Mouse (Mus musculus) heart, embryonic 12.5 days (tissue): ENCODE measurements at regions not wholly inside any gene's neighbourhood (a gene's known extent, or its start where the extent isn't known, plus 50 kb on each side); places are given as distances from the start of the nearest gene placed in this dataset.

Experiments used
- ATAC-seq: fragments of 200-750 bp; cut with Nextera tagmentation; 2 replicates; pipeline ENCODE4 v1.8.0; 2017; ENCODE audit warnings: moderate TSS enrichment, moderate library complexity; ENCODE audit not compliant: insufficient number of reproducible peaks, low FRiP score
- H3K27ac ChIP-seq: fragments of 300-500 bp; sonication (generic); 2 replicates; pipeline ENCODE4 v1.5.1; 2016; ENCODE audit warnings: mild to moderate bottlenecking, moderate library complexity; ENCODE audit not compliant: poor library complexity, severe bottlenecking
- H3K27me3 ChIP-seq: fragments of 300-500 bp; sonication (generic); replicated peaks from 2 replicates; pipeline ENCODE4 v1.6.1; 2016; ENCODE audit warnings: mild to moderate bottlenecking, moderate library complexity
- H3K36me3 ChIP-seq: fragments of 300-500 bp; sonication (generic); 2 replicates; pipeline ENCODE4 v1.6.1; 2016; ENCODE audit warnings: mild to moderate bottlenecking, moderate library complexity
- H3K4me1 ChIP-seq: fragments of 300-500 bp; sonication (generic); replicated peaks from 2 replicates; pipeline ENCODE4 v1.6.1; 2016; ENCODE audit warnings: mild to moderate bottlenecking
- H3K4me2 ChIP-seq: fragments of 300-500 bp; sonication (generic); 2 replicates; pipeline ENCODE4 v1.6.1; 2016; ENCODE audit warnings: mild to moderate bottlenecking, moderate library complexity
- H3K4me3 ChIP-seq: fragments of 300-500 bp; sonication (generic); 2 replicates; pipeline ENCODE4 v1.5.1; 2016; ENCODE audit warnings: mild to moderate bottlenecking
- H3K9ac ChIP-seq: fragments of 300-500 bp; sonication (generic); 2 replicates; pipeline ENCODE4 v1.6.1; 2016; ENCODE audit warnings: mild to moderate bottlenecking, moderate library complexity
- H3K9me3 ChIP-seq: fragments of 300-500 bp; sonication (generic); replicated peaks from 2 replicates; pipeline ENCODE4 v1.6.1; 2016; ENCODE audit warnings: mild to moderate bottlenecking, moderate library complexity
- WGBS: fragments of 180-500 bp; shearing (Covaris S2); methylation state at CpG from one replicate; pipeline ENCODE4 v1.1.7; 2016; 5-methylcytosine and 5-hydroxymethylcytosine counted together

DNA sequence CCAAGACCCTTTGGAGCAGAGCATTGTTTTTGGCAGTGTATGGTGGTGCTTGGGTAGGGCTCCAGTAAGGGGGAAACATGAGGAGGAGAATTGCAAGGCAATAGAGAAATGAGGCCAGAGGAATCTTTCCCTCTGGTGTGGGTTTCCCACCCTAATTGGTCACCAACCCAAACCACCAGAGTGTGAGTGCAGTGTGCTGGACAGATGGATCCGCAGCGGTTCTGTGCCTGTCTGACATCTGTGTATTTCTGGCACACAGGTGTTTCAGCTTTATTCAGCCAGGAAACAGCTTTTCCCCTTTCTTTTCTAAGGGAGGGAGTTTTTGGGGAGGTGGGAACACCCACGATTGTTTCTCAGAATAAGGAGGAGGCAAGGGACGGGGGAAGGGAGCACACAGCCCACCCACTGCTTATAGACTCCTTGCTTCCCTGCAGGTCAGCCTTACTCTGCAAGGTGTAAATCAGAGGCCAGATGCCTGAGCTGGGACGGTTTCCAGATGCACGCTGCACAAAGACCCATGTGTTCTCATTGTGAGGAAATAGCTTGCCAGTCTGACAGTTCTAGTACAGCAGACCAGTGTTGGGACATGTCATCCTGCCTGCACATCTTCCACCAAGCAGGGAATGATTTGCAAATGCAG is 175.2 kb upstream of the Gypa start:
- Histone ChIP-seq H3K4me1 (peaks cover 19% of the 10 kb centered on the region), H3K27ac (no peak overlapping the region), H3K4me2 (no peak overlapping the region)

DNA sequence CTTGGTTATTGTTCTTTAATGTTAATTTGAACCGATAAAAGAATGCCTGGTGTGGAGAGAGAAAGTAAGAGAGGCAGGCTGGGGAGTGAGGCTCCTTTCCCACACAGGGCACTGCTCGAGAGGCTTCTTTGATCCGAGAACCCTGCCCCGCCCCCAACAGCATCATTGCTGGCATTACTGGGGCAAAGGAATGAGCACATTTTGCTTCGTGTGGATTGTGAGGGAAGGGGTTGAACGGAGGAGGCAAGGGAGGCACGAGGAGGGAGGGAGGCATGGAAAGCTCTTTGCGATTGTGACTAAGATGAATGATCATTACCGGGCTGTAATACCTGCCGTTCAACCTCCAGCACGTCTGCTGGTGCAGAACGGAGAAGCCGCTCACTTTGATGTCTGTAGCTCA is 178.2 kb upstream of the Gypa start:
- Histone ChIP-seq H3K27me3 (no peaks in the 10 kb centered on the region), H3K4me1 (peaks cover 23% of the 10 kb centered on the region), H3K4me3 (peak overlapping the region; percentile 22), H3K36me3 (no peaks in the 10 kb centered on the region), H3K9me3 (no peaks in the 10 kb centered on the region), H3K27ac (no peak overlapping the region), H3K4me2 (peak overlapping the region; percentile 64), H3K9ac (no peak overlapping the region)
- WGBS = 8% methylated on average over 13 of the region's 13 CpGs
- 0 out of 2 replicates have a peak, but pooled peaks have one; percentile 29 for ATAC-seq

More for the DNA sequence above, 175.2 kb upstream of the Gypa start:
- no peak for ATAC-seq
- WGBS = 45% methylated on average over 6 of the region's 6 CpGs
- no peaks in the 10 kb centered on the region for H3K9me3 ChIP-seq
- H3K9ac ChIP-seq = no peak overlapping the region
- H3K36me3 ChIP-seq = no peaks in the 10 kb centered on the region
- no peaks in the 10 kb centered on the region for H3K27me3 ChIP-seq
- no peak overlapping the region for H3K4me3 ChIP-seq

DNA sequence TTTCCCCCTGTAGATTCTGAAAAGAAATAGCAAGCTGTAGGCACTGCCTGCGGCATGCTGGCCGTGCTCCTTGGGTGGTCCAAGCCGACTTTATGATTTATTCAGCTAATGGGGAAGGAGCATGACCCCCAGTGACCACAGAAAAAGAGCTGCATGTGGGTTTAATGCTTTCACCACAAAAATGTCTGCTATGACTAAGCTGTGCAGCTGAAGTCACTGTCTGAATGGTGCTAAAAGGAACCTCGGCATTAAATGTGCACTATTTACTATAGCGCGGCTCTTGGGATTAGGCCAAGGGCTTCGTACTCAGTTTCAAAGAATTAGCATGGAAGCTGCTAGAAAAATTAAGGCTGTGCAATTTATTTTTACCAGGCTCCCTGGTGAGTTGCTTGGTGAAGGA is 178.8 kb upstream of the Gypa start:
- Histone ChIP-seq H3K27me3 (no peaks in the 10 kb centered on the region), H3K27ac (no peak overlapping the region), H3K9me3 (no peaks in the 10 kb centered on the region), H3K9ac (no peak overlapping the region), H3K4me1 (peaks cover 23% of the 10 kb centered on the region), H3K4me3 (peak overlapping the region; percentile 22; the same call in 1 of the 2 replicates), H3K36me3 (no peaks in the 10 kb centered on the region), H3K4me2 (peak overlapping the region; percentile 64)
- WGBS = 31% methylated on average over 7 of the region's 7 CpGs
- ATAC-seq = no peak

DNA sequence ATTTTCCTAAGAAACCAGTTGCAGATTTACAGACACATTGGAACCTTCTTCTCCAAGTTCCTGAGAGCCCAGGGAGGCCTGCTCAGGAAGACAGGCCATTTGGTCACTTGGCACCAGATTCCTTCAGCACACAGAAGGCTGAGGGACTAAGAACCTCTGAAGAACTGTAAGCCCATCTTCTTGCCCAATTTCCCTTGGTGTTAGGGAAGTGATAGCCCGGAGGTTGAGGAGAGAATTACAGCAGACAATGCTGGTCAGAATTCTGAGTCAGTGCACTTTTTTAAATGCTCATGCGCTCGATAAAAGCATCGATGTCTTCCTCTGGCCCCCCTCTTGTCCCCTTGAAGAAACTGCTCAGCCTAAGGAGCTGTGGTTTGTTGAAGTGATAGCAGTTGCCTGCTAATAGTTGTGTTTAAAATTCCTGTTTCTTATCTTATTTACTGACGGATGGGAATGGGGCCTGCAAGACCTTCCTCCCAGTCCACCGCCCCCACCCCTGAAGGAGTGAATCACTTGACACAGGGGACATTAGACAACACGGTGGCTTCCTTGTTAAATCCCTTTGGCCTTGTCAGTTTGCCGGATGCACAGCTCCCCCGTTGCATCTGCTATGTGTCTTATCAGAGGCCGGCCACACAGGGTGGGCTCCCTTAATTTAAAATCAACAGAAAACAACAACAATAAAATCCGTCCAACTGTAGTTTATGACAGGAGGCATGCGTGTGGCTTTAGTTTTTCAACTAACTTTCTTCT is 179.5 kb upstream of the Gypa start:
- peaks cover 23% of the 10 kb centered on the region for H3K4me1 ChIP-seq
- no peaks in the 10 kb centered on the region for H3K9me3 ChIP-seq
- peak overlapping the region; percentile 24; the same call in 1 of the 2 replicates for H3K4me2 ChIP-seq
- H3K9ac ChIP-seq = no peak overlapping the region
- H3K27me3 ChIP-seq = no peaks in the 10 kb centered on the region
- no peak overlapping the region for H3K27ac ChIP-seq
- WGBS = 15% methylated on average over 12 of the region's 12 CpGs
- peak; percentile 42; the same call in 1 of the 2 replicates for ATAC-seq
- no peaks in the 10 kb centered on the region for H3K36me3 ChIP-seq
- no peak overlapping the region for H3K4me3 ChIP-seq

DNA sequence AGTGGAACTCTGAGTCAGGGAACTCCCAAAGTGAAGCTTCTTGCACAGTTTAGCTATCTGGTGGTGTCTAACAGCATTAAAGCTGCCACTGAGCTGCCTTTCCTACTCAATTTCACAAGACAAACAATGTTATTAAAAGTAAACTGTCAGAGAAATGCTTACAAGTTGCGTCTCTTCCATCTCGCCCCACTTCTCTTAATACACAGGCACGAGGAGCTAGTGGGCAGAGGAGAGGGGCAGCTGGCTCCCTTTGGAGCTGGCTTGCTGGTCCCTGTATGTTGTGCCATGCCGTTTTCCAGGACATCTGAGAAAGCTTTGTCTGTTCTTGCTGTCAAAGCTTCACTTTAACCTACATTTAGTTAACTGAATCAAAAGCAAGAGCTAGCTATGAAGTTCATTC is 185.8 kb upstream of the Gypa start:
- Histone ChIP-seq H3K9me3 (no peaks in the 10 kb centered on the region), H3K4me1 (no peaks in the 10 kb centered on the region), H3K4me3 (no peak overlapping the region), H3K36me3 (no peaks in the 10 kb centered on the region), H3K9ac (no peak overlapping the region), H3K27me3 (no peaks in the 10 kb centered on the region), H3K4me2 (no peak overlapping the region), H3K27ac (no peak overlapping the region)
- 68% methylated on average over 4 of the region's 4 CpGs for WGBS
- ATAC-seq = no peak

DNA sequence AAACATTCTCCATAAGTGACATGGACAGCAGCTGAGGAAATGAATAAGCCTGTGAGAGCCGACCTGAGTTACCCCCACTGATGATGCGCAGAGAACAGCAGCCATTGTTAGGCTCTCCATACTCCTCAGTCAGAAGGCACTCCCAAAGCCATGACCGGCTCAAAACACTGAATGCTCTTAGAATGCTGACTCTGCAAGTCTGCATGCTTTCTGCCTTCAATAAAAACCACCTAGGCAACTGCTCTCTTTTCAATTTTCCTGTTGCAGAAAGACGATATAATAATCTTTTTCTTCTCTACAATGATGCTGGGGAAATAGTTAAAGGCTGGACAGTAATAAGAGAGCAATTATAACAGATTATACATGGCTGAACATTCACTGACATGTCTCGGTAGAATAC is 195.0 kb upstream of the Gypa start:
- Histone ChIP-seq H3K27ac (no peak overlapping the region), H3K4me3 (no peak overlapping the region), H3K9me3 (no peaks in the 10 kb centered on the region), H3K4me2 (no peak overlapping the region), H3K27me3 (no peaks in the 10 kb centered on the region), H3K9ac (no peak overlapping the region), H3K36me3 (no peaks in the 10 kb centered on the region), H3K4me1 (no peaks in the 10 kb centered on the region)
- WGBS = 69% methylated on average over 5 of the region's 5 CpGs
- no peak for ATAC-seq

DNA sequence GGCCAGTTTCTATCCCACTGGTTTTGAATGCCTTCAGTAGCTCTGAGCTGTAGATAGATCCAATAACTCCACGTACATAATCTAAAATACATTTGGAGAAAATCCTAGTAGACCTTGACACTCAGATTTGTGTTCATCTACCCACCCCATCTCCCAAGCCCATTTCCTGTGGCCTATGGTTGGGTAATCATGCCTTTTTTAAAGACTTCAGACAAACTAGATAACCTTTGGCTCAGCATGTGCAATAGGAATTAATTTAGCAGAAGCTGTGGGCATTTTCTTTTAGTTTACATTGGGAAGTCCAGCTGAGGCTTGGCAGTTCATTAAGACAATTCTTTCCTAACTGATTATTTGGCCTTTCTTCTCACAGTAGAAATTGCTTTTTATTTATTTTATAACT is 203.3 kb upstream of the Gypa start:
- Histone ChIP-seq H3K9me3 (no peaks in the 10 kb centered on the region), H3K27ac (no peak overlapping the region), H3K27me3 (no peaks in the 10 kb centered on the region), H3K36me3 (no peaks in the 10 kb centered on the region), H3K4me2 (no peak overlapping the region), H3K4me3 (no peak overlapping the region), H3K4me1 (no peaks in the 10 kb centered on the region), H3K9ac (no peak overlapping the region)
- WGBS = 83% methylated on average over 1 of the region's 1 CpGs
- ATAC-seq = no peak

DNA sequence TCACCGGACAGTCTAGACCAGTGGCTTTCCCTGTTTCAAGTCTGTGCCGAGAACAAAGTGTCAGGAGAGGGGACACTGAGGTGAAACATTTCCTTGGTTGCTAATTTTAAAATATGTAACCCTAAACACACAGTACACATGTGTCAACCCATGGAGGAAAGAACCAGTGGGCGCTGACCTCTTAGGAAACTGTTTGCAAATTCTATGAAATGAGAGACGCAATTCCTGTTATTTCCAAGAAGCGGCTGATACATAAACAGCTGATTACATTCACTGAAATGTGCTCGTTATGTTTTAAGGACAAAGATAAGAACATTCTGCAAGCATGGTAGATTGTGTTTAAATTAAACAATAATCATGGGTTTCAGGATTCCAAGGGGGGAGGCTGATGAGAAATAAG is 204.3 kb upstream of the Gypa start:
- ATAC-seq = no peak
- 71% methylated on average over 6 of the region's 6 CpGs for WGBS
- H3K27ac ChIP-seq = no peak overlapping the region

DNA sequence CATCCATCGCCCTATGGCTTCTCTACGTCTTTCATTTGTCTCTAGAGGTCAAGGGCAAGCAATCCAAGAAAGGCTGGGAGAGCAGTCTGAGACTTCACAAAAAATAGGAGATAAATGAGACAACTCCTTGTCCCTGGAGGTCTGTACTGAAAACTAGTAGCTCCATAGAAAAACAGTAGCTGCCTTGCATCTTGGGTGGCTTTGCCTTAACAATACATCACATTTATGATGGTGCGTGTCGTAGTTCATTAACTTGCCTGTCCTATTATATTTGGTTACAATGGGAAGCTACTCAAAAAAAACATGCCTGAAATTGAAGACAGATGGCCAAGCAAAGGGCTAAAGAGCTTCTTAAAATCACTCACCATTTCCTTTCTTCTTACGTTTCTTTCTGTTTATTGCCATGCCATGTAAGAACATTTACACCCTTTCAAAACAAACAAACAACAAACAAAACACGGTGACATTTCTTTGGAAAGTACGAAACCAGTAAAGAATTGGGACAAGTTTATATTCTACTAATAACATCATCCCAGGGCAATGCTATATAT is 211.2 kb upstream of the Hhip start:
- Histone ChIP-seq H3K4me2 (no peak overlapping the region), H3K27ac (no peak overlapping the region), H3K4me3 (no peak overlapping the region), H3K9ac (no peak overlapping the region), H3K9me3 (no peaks in the 10 kb centered on the region), H3K27me3 (no peaks in the 10 kb centered on the region), H3K4me1 (no peaks in the 10 kb centered on the region; the same call in 1 of the 2 replicates), H3K36me3 (no peaks in the 10 kb centered on the region)
- ATAC-seq = no peak
- 85% methylated on average over 7 of the region's 7 CpGs for WGBS

More for the DNA sequence above, 204.3 kb upstream of the Gypa start:
- Histone ChIP-seq H3K27me3 (no peaks in the 10 kb centered on the region), H3K4me3 (no peak overlapping the region), H3K4me1 (no peaks in the 10 kb centered on the region), H3K36me3 (no peaks in the 10 kb centered on the region), H3K9me3 (no peaks in the 10 kb centered on the region), H3K9ac (no peak overlapping the region), H3K4me2 (no peak overlapping the region)

DNA sequence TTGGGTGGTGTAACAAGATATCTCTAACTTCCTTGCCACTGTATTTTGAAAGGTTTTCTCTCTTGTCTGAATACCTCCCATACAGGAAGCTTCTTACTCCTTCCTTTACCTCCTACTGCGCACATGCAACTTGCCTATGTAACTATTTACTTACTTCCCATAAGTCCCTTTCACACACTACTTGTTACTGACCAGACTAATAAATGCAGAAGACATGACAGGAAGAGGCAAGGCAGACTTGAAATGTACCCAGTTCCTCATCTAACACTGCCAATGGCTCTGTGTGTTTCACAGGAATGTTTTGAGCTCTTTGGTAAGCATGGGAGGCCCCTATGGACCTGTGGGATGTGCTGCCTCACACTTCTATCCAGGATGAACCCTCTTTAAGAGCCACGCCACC is 207.1 kb upstream of the Hhip start:
- Histone ChIP-seq H3K4me1 (no peaks in the 10 kb centered on the region), H3K36me3 (no peaks in the 10 kb centered on the region), H3K27me3 (no peaks in the 10 kb centered on the region), H3K9ac (no peak overlapping the region), H3K9me3 (no peaks in the 10 kb centered on the region), H3K4me2 (no peak overlapping the region), H3K27ac (no peak overlapping the region), H3K4me3 (no peak overlapping the region)
- WGBS = 83% methylated on average over 2 of the region's 2 CpGs
- no peak for ATAC-seq

DNA sequence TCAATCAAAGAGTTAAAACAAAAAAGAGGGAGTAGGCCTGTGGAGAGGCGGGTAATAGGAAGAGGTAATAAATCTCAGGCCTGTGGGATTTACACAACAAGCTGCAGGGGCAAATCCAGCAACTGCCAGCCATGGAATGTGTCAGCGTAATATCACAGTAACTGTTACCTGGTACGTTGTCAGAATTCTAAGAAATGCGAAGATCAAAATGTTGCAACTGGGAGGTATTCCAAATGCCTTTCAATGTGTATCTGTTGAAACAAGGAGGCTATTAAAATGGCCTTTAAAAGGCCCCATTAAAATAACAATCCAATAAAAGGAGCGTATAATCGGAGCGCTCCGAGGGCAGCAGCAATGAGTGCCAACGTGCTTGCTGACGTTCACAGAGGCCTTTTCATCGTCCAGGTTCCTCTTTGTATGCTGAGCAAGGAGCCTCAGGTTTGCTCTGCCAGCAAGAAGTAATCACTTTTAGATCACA is 205.7 kb upstream of the Hhip start:
- no peak overlapping the region for H3K4me2 ChIP-seq
- no peaks in the 10 kb centered on the region for H3K9me3 ChIP-seq
- H3K9ac ChIP-seq = no peak overlapping the region
- ATAC-seq = no peak
- no peaks in the 10 kb centered on the region for H3K36me3 ChIP-seq
- no peak overlapping the region for H3K27ac ChIP-seq
- H3K4me3 ChIP-seq = no peak overlapping the region
- 85% methylated on average over 11 of the region's 11 CpGs for WGBS
- no peaks in the 10 kb centered on the region for H3K27me3 ChIP-seq
- H3K4me1 ChIP-seq = no peaks in the 10 kb centered on the region
